Mouse (Mus musculus) cortical plate, adult 2 months (tissue): ENCODE measurements at regions not wholly inside any gene's neighbourhood (a gene's known extent, or its start where the extent isn't known, plus 50 kb on each side); places are given as distances from the start of the nearest gene placed in this dataset.

Experiments used
- CTCF ChIP-seq: fragments of 200-500 bp; IDR thresholded peaks from 2 replicates; pipeline ENCODE4 v1.5.1; 2011; ENCODE audit warnings: mild to moderate bottlenecking, control low read depth, low read length; ENCODE audit not compliant: insufficient read depth; ENCODE audit errors: extremely low read depth
- POLR2A ChIP-seq: fragments of 200-500 bp; IDR thresholded peaks from 2 replicates; pipeline ENCODE4 v1.6.1; 2011; ENCODE audit warnings: mild to moderate bottlenecking, low read length, control low read depth; ENCODE audit not compliant: insufficient read depth; ENCODE audit errors: extremely low read depth

GRCm38 (mm10) chr17:85865940-85866339, 177.9 kb upstream of the Six2 start:
- TF ChIP-seq CTCF (no peak), POLR2A (no peak)
